21 mouse cellular contexts compared by ENCODE assay signal in genomic region chr1:162563236-162563635, GRCm38 (mm10).
"Had no signal": no experiment of that assay in that cellular context is flagged by ENCODE, and none has a peak within 500 bp of the region (broad histone marks: within the 10 kb centered on the region; RNA-seq: fewer than 3 reads in every experiment).

No protein-coding gene starts in this region.

- DNase-seq: kidney, postnatal 25 days; layer of hippocampus, adult 9-11 months; liver, postnatal 0 days; lung, embryonic 14.5 days; right cerebral cortex, adult 18-20 months; right cerebral cortex, postnatal 14 days; right cerebral cortex, postnatal 4 days; thymus, adult 2 months; thymus, postnatal 14 days; thymus, postnatal 4 days had no signal

- ATAC-seq: liver, postnatal 0 days; lung, postnatal 0 days; midbrain, embryonic 15.5 days had no signal

- H3K4me3 ChIP-seq: layer of hippocampus, adult 2 months; limb, embryonic 10.5 days; limb, embryonic 13.5 days; midbrain, embryonic 12.5 days; midbrain, embryonic 15.5 days; neural tube, embryonic 12.5 days; neural tube, embryonic 15.5 days had no signal

- H3K27ac ChIP-seq: kidney, postnatal 0 days; layer of hippocampus, adult 2 months; limb, embryonic 10.5 days; limb, embryonic 13.5 days; liver, embryonic 14.5 days; midbrain, embryonic 12.5 days; midbrain, embryonic 15.5 days; neural tube, embryonic 12.5 days; neural tube, embryonic 15.5 days; stomach, postnatal 0 days had no signal

- H3K4me1 ChIP-seq: midbrain, embryonic 12.5 days; midbrain, embryonic 15.5 days; neural tube, embryonic 12.5 days; neural tube, embryonic 15.5 days had no signal
